Mouse (Mus musculus): Measurements from ENCODE around the gene Ccdc47. TPM values are rescaled to one million over a fixed set of nuclear protein-coding genes. Genes with fewer than 3 reads are reported as not detected.

Gene Ccdc47
- polyA plus RNA-seq, 1 experiment from 2014 or later, result 78.3 TPM

- H3K27ac ChIP-seq (ENCODE audit: low read depth, low read length), result peak overlapping the region; percentile 97
- H3K4me1 ChIP-seq (ENCODE audit: control insufficient read depth, insufficient read depth, low read length), result peaks cover 24% of the 10 kb centered on the region
- no peaks in the 10 kb centered on the region for H3K27me3 ChIP-seq (ENCODE audit: control insufficient read depth, insufficient read depth, low read length)
- peak overlapping the region; percentile 94 for H3K4me2 ChIP-seq (ENCODE audit: low read depth, low read length)
- peak overlapping the region; percentile 79 for H3K4me3 ChIP-seq (ENCODE audit: low read depth, low read length)
- under 1% methylated on average over 67 of the region's 106 CpGs for WGBS
- H3K9me3 ChIP-seq (ENCODE audit: control insufficient read depth, low read length), result no peaks in the 10 kb centered on the region
- peaks cover 20% of the 10 kb centered on the region for H3K36me3 ChIP-seq (ENCODE audit: control insufficient read depth, insufficient read depth, low read length)
- peak; percentile 72 for ATAC-seq (ENCODE audit: low read depth)
- peak overlapping the region; percentile 97 for H3K9ac ChIP-seq (replicated peaks; ENCODE audit: low read depth, low read length)
These were observed 56.0 kb downstream of the Ccdc47 start for GRCm38 (mm10) chr11:106159921-106160840.

- Histone ChIP-seq H3K4me1 (ENCODE audit: control insufficient read depth, insufficient read depth, low read length) (peaks cover 24% of the 10 kb centered on the region), H3K36me3 (ENCODE audit: control insufficient read depth, insufficient read depth, low read length) (peaks cover 17% of the 10 kb centered on the region), H3K27me3 (ENCODE audit: control insufficient read depth, insufficient read depth, low read length) (no peaks in the 10 kb centered on the region), H3K4me2 (ENCODE audit: low read depth, low read length) (peak overlapping the region; percentile 94), H3K27ac (ENCODE audit: low read depth, low read length) (peak overlapping the region; percentile 97), H3K9me3 (ENCODE audit: control insufficient read depth, low read length) (no peaks in the 10 kb centered on the region), H3K4me3 (ENCODE audit: low read depth, low read length) (peak overlapping the region; percentile 79), H3K9ac (replicated peaks; ENCODE audit: low read depth, low read length) (peak overlapping the region; percentile 97)
- 1% methylated on average over 25 of the region's 25 CpGs for WGBS
- ATAC-seq (ENCODE audit: low read depth), result peak; percentile 33
These were observed 56.8 kb downstream of the Ccdc47 start for GRCm38 (mm10) chr11:106159216-106159920.

DNA sequence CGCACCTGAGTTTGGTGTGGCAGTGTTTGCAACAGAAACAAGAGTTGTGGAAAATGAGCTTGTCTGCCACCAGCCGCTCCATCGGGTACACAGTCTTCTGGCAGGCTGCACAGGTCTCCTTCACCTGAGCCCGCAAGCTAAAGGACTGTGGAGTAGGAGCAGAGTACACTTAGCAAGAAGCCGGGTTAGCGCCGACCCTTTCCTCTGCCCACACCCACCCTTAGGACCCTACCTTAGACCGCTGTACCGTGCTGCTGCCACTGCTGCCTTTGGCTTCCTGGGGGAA is 57.3 kb downstream of the Ccdc47 start:
- Histone ChIP-seq H3K27me3 (ENCODE audit: control insufficient read depth, insufficient read depth, low read length) (no peaks in the 10 kb centered on the region), H3K36me3 (ENCODE audit: control insufficient read depth, insufficient read depth, low read length) (peaks cover 17% of the 10 kb centered on the region), H3K27ac (ENCODE audit: low read depth, low read length) (peak overlapping the region; percentile 97), H3K9ac (replicated peaks; ENCODE audit: low read depth, low read length) (peak overlapping the region; percentile 97), H3K4me3 (ENCODE audit: low read depth, low read length) (peak overlapping the region; percentile 79), H3K4me1 (ENCODE audit: control insufficient read depth, insufficient read depth, low read length) (peaks cover 24% of the 10 kb centered on the region), H3K4me2 (ENCODE audit: low read depth, low read length) (peak overlapping the region; percentile 94), H3K9me3 (ENCODE audit: control insufficient read depth, low read length) (no peaks in the 10 kb centered on the region)
- peak; percentile 10; the same call in 1 of the 2 replicates for ATAC-seq (ENCODE audit: low read depth)
- WGBS, result 33% methylated on average over 9 of the region's 9 CpGs

DNA sequence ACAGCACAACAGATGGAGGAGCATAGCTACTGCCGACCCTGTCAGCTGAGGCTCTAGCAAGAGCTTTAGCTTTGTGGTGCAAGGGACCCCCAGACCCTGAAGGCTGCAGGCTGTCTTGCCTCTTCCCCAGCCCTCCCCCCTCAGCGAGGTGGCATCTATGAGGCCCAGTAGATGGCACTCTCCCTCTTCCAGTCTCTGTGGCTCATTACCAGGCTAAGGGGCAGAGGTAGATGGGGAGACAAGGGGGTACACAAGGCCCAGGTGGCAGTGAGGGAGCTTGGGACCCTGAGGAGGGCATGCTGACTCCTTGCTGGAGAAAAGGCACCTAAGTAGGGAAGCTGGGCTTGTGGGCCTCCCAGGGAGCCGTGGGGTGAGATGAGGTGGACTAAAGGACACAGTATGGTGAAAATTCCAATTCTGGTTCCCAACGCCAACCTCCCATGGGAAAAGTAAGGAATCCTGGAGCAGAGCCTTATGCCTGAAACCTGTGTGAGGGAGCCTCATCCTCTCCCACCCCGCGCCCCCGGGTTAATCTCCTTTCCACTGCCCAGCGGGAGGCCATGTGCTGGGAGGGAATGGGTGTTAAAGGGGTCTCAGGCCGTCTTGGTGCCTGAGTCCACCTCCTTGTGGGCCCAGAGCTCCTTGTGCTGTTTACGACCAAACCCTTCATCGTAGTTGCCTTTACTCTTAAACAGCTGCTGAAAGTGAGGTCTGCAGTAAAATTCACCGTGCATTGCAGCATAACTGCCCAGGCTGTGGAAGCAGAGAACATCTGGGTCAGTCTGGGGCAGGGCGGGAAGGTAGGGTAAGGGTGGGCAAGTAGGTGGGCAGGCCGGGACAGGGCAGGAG is 57.8 kb downstream of the Ccdc47 start:
- WGBS, result 63% methylated on average over 14 of the region's 14 CpGs
- Histone ChIP-seq H3K4me1 (ENCODE audit: control insufficient read depth, insufficient read depth, low read length) (peaks cover 24% of the 10 kb centered on the region), H3K9ac (replicated peaks; ENCODE audit: low read depth, low read length) (peak overlapping the region; percentile 97), H3K27ac (ENCODE audit: low read depth, low read length) (peak overlapping the region; percentile 97), H3K4me3 (ENCODE audit: low read depth, low read length) (peak overlapping the region; percentile 79), H3K36me3 (ENCODE audit: control insufficient read depth, insufficient read depth, low read length) (peaks cover 17% of the 10 kb centered on the region), H3K9me3 (ENCODE audit: control insufficient read depth, low read length) (no peaks in the 10 kb centered on the region), H3K27me3 (ENCODE audit: control insufficient read depth, insufficient read depth, low read length) (no peaks in the 10 kb centered on the region), H3K4me2 (ENCODE audit: low read depth, low read length) (peak overlapping the region; percentile 94)
- ATAC-seq (ENCODE audit: low read depth), result no peak

DNA sequence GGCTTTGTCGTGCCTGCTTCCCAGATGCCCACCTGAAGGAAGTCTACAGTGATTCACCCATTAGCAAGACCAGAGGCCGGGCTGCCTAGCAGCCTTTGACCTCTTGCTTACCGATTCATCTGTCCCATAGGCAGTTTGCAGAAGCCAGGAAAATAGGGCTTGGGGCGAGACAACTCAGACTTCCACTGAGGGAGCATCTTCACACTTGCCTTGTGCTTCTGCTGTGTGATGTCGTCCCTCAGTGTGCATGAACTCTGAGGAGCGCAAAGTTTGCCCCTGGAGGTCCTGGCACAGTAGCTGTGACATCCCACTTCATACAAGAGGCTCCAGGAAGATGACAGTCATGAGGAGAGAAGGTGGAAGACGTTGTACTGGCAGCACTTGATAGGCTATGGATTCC is 59.0 kb downstream of the Ccdc47 start:
- peaks cover 24% of the 10 kb centered on the region for H3K4me1 ChIP-seq (ENCODE audit: control insufficient read depth, insufficient read depth, low read length)
- no peak overlapping the region for H3K4me2 ChIP-seq (ENCODE audit: low read depth, low read length)
- no peak for ATAC-seq (ENCODE audit: low read depth)
- peaks cover 21% of the 10 kb centered on the region for H3K36me3 ChIP-seq (ENCODE audit: control insufficient read depth, insufficient read depth, low read length)
- WGBS, result 91% methylated on average over 7 of the region's 7 CpGs
- no peak overlapping the region for H3K9ac ChIP-seq (replicated peaks; ENCODE audit: low read depth, low read length)
- no peaks in the 10 kb centered on the region for H3K9me3 ChIP-seq (ENCODE audit: control insufficient read depth, low read length)
- H3K4me3 ChIP-seq (ENCODE audit: low read depth, low read length), result no peak overlapping the region
- H3K27ac ChIP-seq (ENCODE audit: low read depth, low read length), result no peak overlapping the region
- H3K27me3 ChIP-seq (ENCODE audit: control insufficient read depth, insufficient read depth, low read length), result no peaks in the 10 kb centered on the region

DNA sequence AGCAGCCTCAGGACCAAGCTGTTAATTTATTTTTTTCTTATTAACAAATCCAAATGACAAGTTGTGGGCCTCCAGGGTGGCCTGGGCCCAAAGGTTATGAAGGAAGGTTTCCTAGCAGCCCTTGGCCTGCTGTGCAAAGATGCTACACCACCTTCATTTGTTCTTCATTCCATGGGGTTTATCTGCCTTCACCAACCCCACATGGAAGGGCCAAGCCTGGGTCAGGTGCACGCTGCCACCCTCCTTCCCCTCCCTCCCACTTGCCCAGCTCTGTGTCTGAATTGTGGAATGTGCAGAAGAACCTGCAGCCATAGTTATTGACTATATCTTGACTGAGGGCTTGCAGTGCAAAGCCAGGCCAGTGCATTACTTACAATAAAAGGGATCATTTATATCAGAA is 59.9 kb downstream of the Ccdc47 start:
- no peak overlapping the region for H3K27ac ChIP-seq (ENCODE audit: low read depth, low read length)

GRCm38 (mm10) chr11:106155761-106156160 is 60.4 kb downstream of the Ccdc47 start:
- no peak overlapping the region for H3K9ac ChIP-seq (replicated peaks; ENCODE audit: low read depth, low read length)
- H3K27ac ChIP-seq (ENCODE audit: low read depth, low read length), result no peak overlapping the region
- H3K4me3 ChIP-seq (ENCODE audit: low read depth, low read length), result no peak overlapping the region
- no peaks in the 10 kb centered on the region for H3K9me3 ChIP-seq (ENCODE audit: control insufficient read depth, low read length)
- H3K36me3 ChIP-seq (ENCODE audit: control insufficient read depth, insufficient read depth, low read length), result peaks cover 30% of the 10 kb centered on the region
- ATAC-seq (ENCODE audit: low read depth), result no peak
- H3K27me3 ChIP-seq (ENCODE audit: control insufficient read depth, insufficient read depth, low read length), result no peaks in the 10 kb centered on the region
- WGBS, result 59% methylated on average over 3 of the region's 3 CpGs
- H3K4me1 ChIP-seq (ENCODE audit: control insufficient read depth, insufficient read depth, low read length), result peaks cover 16% of the 10 kb centered on the region
- H3K4me2 ChIP-seq (ENCODE audit: low read depth, low read length), result no peak overlapping the region

More for the DNA sequence above, 59.9 kb downstream of the Ccdc47 start:
- H3K4me2 ChIP-seq (ENCODE audit: low read depth, low read length), result no peak overlapping the region
- H3K4me1 ChIP-seq (ENCODE audit: control insufficient read depth, insufficient read depth, low read length), result peaks cover 21% of the 10 kb centered on the region
- ATAC-seq (ENCODE audit: low read depth), result no peak
- peaks cover 25% of the 10 kb centered on the region for H3K36me3 ChIP-seq (ENCODE audit: control insufficient read depth, insufficient read depth, low read length)
- no peaks in the 10 kb centered on the region for H3K9me3 ChIP-seq (ENCODE audit: control insufficient read depth, low read length)
- 83% methylated on average over 1 of the region's 1 CpGs for WGBS
- H3K27me3 ChIP-seq (ENCODE audit: control insufficient read depth, insufficient read depth, low read length), result no peaks in the 10 kb centered on the region
- H3K9ac ChIP-seq (replicated peaks; ENCODE audit: low read depth, low read length), result no peak overlapping the region
- H3K4me3 ChIP-seq (ENCODE audit: low read depth, low read length), result no peak overlapping the region

GRCm38 (mm10) chr11:106154770-106155169 is 61.4 kb downstream of the Ccdc47 start:
- H3K4me3 ChIP-seq (ENCODE audit: low read depth, low read length), result no peak overlapping the region
- WGBS, result 76% methylated on average over 2 of the region's 2 CpGs
- peaks cover 13% of the 10 kb centered on the region for H3K4me1 ChIP-seq (ENCODE audit: control insufficient read depth, insufficient read depth, low read length)
- H3K9ac ChIP-seq (replicated peaks; ENCODE audit: low read depth, low read length), result no peak overlapping the region
- no peaks in the 10 kb centered on the region for H3K27me3 ChIP-seq (ENCODE audit: control insufficient read depth, insufficient read depth, low read length)
- ATAC-seq (ENCODE audit: low read depth), result no peak
- no peaks in the 10 kb centered on the region for H3K9me3 ChIP-seq (ENCODE audit: control insufficient read depth, low read length)
- peaks cover 37% of the 10 kb centered on the region for H3K36me3 ChIP-seq (ENCODE audit: control insufficient read depth, insufficient read depth, low read length)
- H3K27ac ChIP-seq (ENCODE audit: low read depth, low read length), result no peak overlapping the region
- no peak overlapping the region for H3K4me2 ChIP-seq (ENCODE audit: low read depth, low read length)
